Mouse (Mus musculus): ENCODE measurements around the gene Gcnt4. TPM values are rescaled to one million over a fixed set of nuclear protein-coding genes. Genes with fewer than 3 reads are reported as not detected.

Gene Gcnt4
- polyA plus RNA-seq, 1 experiment from 2014 or later: 0.44 TPM

Other genes starting within 250 kb of the Gcnt4 start
- gene Ankrd31, start 176.4 kb upstream of the Gcnt4 start, polyA plus RNA-seq (2015; fragmentation: Nextera tagmentation; extraction: Ambion mirVana): not detected in 2 replicates
- gene 1700029F12Rik, start 109.7 kb downstream of the Gcnt4 start, polyA plus RNA-seq (2015; fragmentation: Nextera tagmentation; extraction: Ambion mirVana): not detected in 2 replicates
- 5.1 and 6.9 TPM in 2 replicates for gene Fam169a, start 142.6 kb downstream of the Gcnt4 start, polyA plus RNA-seq (2015; fragmentation: Nextera tagmentation; extraction: Ambion mirVana)
- gene Gm6169, start 174.5 kb downstream of the Gcnt4 start, polyA plus RNA-seq (2015; fragmentation: Nextera tagmentation; extraction: Ambion mirVana): 3.1 and 3.2 TPM in 2 replicates
- gene Gfm2, start 213.2 kb downstream of the Gcnt4 start, polyA plus RNA-seq (2015; fragmentation: Nextera tagmentation; extraction: Ambion mirVana): 26.4 and 29.7 TPM in 2 replicates
- gene Nsa2, start 213.2 kb downstream of the Gcnt4 start, polyA plus RNA-seq (2015; fragmentation: Nextera tagmentation; extraction: Ambion mirVana): 43.0 and 45.7 TPM in 2 replicates

Data from heart, embryonic 13.5 days (tissue).